Mouse (Mus musculus): Measurements from ENCODE around the gene Nip7.

DNA sequence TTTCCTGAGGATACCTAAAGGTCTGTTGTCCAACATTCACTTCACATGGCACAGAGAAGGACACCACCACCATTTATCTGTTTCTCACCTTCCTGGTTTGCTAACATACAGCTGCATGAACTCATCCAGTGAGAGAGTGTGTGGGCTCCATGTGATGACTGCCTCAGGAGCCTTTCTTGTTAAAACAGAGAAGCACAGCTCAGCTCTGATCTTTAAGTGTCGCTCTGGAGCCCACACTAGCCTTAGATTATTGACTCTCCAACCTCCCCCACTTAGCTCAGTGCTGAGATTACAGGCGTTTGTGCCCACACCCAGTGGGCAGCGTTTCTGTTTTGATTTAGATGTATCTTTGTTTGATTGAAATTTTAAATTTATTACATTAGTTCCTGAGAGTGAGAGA lies 48.9 kb upstream of the Nip7 start:
- TF ChIP-seq POLR2A (IDR thresholded peaks at IDR 0.05; ENCODE audit: insufficient read depth, low read length) (no peak), EP300 (IDR thresholded peaks at IDR 0.05; ENCODE audit: insufficient read depth, low read depth, low read length) (no peak), CTCF (IDR thresholded peaks at IDR 0.05; ENCODE audit: low read depth, low read length) (no peak)
